Mouse (Mus musculus) hindbrain, embryonic 16.5 days (tissue): ENCODE results near the gene Myoc. TPM values are rescaled to one million over a fixed set of nuclear protein-coding genes. Genes with fewer than 3 reads are reported as not detected.
"Not testable (repeated sequence)": the region's sequence is repeated elsewhere in the genome, so short reads cannot be mapped to it uniquely, and the experiment has no call there.

Source experiments
- ATAC-seq: fragments of 200-750 bp; cut with Nextera tagmentation; 2 replicates; pipeline ENCODE4 v1.8.0; 2017; ENCODE audit warnings: moderate TSS enrichment, moderate library complexity
- H3K27ac ChIP-seq: fragments of 300-500 bp; sonication (generic); 2 replicates; pipeline ENCODE4 v1.5.1; 2014; ENCODE audit warnings: low read depth, mild to moderate bottlenecking, control low read depth, low read length, moderate library complexity
- H3K27me3 ChIP-seq: fragments of 300-500 bp; sonication (generic); replicated peaks from 2 replicates; pipeline ENCODE4 v1.6.1; 2014; ENCODE audit warnings: low read length; ENCODE audit not compliant: control insufficient read depth, insufficient read depth
- H3K36me3 ChIP-seq: fragments of 300-500 bp; sonication (generic); 2 replicates; pipeline ENCODE4 v1.6.1; 2014; ENCODE audit warnings: mild to moderate bottlenecking, low read length, moderate library complexity, mixed read lengths; ENCODE audit not compliant: control insufficient read depth, insufficient read depth
- H3K4me1 ChIP-seq: fragments of 300-500 bp; sonication (generic); 2 replicates; pipeline ENCODE4 v1.6.1; 2014; ENCODE audit warnings: low read depth, low read length; ENCODE audit not compliant: control insufficient read depth, insufficient read depth
- H3K4me2 ChIP-seq: fragments of 300-500 bp; sonication (generic); 2 replicates; pipeline ENCODE4 v1.6.1; 2014; ENCODE audit warnings: mild to moderate bottlenecking, low read length, control low read depth, moderate library complexity
- H3K4me3 ChIP-seq: fragments of 300-500 bp; sonication (generic); 2 replicates; pipeline ENCODE4 v1.5.1; 2014; ENCODE audit warnings: mild to moderate bottlenecking, low read length, control low read depth, moderate library complexity
- H3K9ac ChIP-seq: fragments of 300-500 bp; sonication (generic); 2 replicates; pipeline ENCODE4 v1.6.1; 2014; ENCODE audit warnings: low read depth, mild to moderate bottlenecking, control low read depth, low read length, moderate library complexity
- H3K9me3 ChIP-seq: fragments of 300-500 bp; sonication (generic); 2 replicates; pipeline ENCODE4 v1.6.1; 2014; ENCODE audit warnings: mild to moderate bottlenecking, low read length, moderate library complexity; ENCODE audit not compliant: control insufficient read depth
- WGBS: fragments of 180-500 bp; shearing (Covaris S2); extraction: QIAGEN DNeasy Blood & Tissue Kit; methylation state at CpG from one replicate; pipeline ENCODE4 v1.1.7; 2014; 5-methylcytosine and 5-hydroxymethylcytosine counted together
- polyA plus RNA-seq: library from polyadenylated mRNA; unstranded; fragments of >200 nt; fragmentation: Nextera tagmentation; extraction: Ambion mirVana; gene quantifications from 2 replicates; pipeline ENCODE4 v1.2.1, GENCODE M21; 2015

The Myoc gene
- polyA plus RNA-seq, 1 experiment from 2014 or later = 0.10 TPM

GRCm38 (mm10) chr1:162615511-162615910, 23.4 kb upstream of the Myoc start:
- H3K9ac ChIP-seq = no peak overlapping the region
- H3K4me2 ChIP-seq = no peak overlapping the region
- no peaks in the 10 kb centered on the region for H3K9me3 ChIP-seq
- no peaks in the 10 kb centered on the region for H3K27me3 ChIP-seq
- H3K36me3 ChIP-seq = no peaks in the 10 kb centered on the region
- peak; percentile 98 for ATAC-seq
- WGBS = 85% methylated on average over 1 of the region's 1 CpGs
- H3K4me1 ChIP-seq = no peaks in the 10 kb centered on the region
- H3K4me3 ChIP-seq = no peak overlapping the region
- H3K27ac ChIP-seq = no peak overlapping the region

GRCm38 (mm10) chr1:162620487-162620886, 18.5 kb upstream of the Myoc start:
- WGBS = 73% methylated on average over 4 of the region's 4 CpGs

GRCm38 (mm10) chr1:162623895-162624294, 15.1 kb upstream of the Myoc start:
- no peak overlapping the region for H3K9ac ChIP-seq
- no peak overlapping the region for H3K4me2 ChIP-seq
- no peaks in the 10 kb centered on the region for H3K27me3 ChIP-seq
- no peak overlapping the region for H3K27ac ChIP-seq
- ATAC-seq = peak; percentile 29; the same call in 1 of the 2 replicates
- H3K4me1 ChIP-seq = peaks cover 7% of the 10 kb centered on the region
- WGBS = 40% methylated on average over 4 of the region's 4 CpGs
- no peaks in the 10 kb centered on the region for H3K36me3 ChIP-seq
- H3K9me3 ChIP-seq = no peaks in the 10 kb centered on the region
- H3K4me3 ChIP-seq = no peak overlapping the region

More at GRCm38 (mm10) chr1:162620487-162620886, 18.5 kb upstream of the Myoc start:
- Histone ChIP-seq H3K27me3 (no peaks in the 10 kb centered on the region), H3K36me3 (no peaks in the 10 kb centered on the region), H3K4me3 (no peak overlapping the region), H3K4me2 (no peak overlapping the region), H3K9ac (no peak overlapping the region), H3K4me1 (peaks cover 7% of the 10 kb centered on the region), H3K9me3 (no peaks in the 10 kb centered on the region), H3K27ac (no peak overlapping the region)
- ATAC-seq = no peak

- Histone ChIP-seq H3K4me3 (no peak overlapping the region), H3K4me1 (peaks cover 7% of the 10 kb centered on the region), H3K9me3 (no peaks in the 10 kb centered on the region), H3K27ac (no peak overlapping the region), H3K4me2 (no peak overlapping the region), H3K36me3 (no peaks in the 10 kb centered on the region), H3K27me3 (no peaks in the 10 kb centered on the region), H3K9ac (no peak overlapping the region)
- WGBS = 35% methylated on average over 7 of the region's 7 CpGs
- peak; percentile 22; the same call in 1 of the 2 replicates for ATAC-seq
Observed at GRCm38 (mm10) chr1:162625229-162625628, 13.7 kb upstream of the Myoc start.

- WGBS = 69% methylated on average over 4 of the region's 4 CpGs
- H3K4me1 ChIP-seq, H3K4me2 ChIP-seq, H3K9me3 ChIP-seq, H3K27me3 ChIP-seq, H3K27ac ChIP-seq, H3K36me3 ChIP-seq, ATAC-seq, H3K9ac ChIP-seq, H3K4me3 ChIP-seq: not testable (repeated sequence)
Observed at GRCm38 (mm10) chr1:162627821-162628220, 11.1 kb upstream of the Myoc start.

- H3K36me3 ChIP-seq, H3K4me1 ChIP-seq, ATAC-seq, H3K9me3 ChIP-seq, H3K4me3 ChIP-seq, H3K4me2 ChIP-seq, H3K9ac ChIP-seq, H3K27ac ChIP-seq, H3K27me3 ChIP-seq: not testable (repeated sequence)
- WGBS = 96% methylated on average over 15 of the region's 15 CpGs
Observed at GRCm38 (mm10) chr1:162628326-162628725, 10.6 kb upstream of the Myoc start.

- not testable (repeated sequence) for H3K27me3 ChIP-seq, H3K9ac ChIP-seq, H3K27ac ChIP-seq, ATAC-seq, H3K9me3 ChIP-seq, H3K4me1 ChIP-seq, H3K4me3 ChIP-seq, H3K4me2 ChIP-seq, H3K36me3 ChIP-seq
- 65% methylated on average over 1 of the region's 1 CpGs for WGBS
Observed at GRCm38 (mm10) chr1:162635291-162635931, 3.5 kb upstream of the Myoc start.

GRCm38 (mm10) chr1:162636516-162636915, 2.4 kb upstream of the Myoc start:
- 70% methylated on average over 3 of the region's 3 CpGs for WGBS

GRCm38 (mm10) chr1:162638535-162638934, 420 bp upstream of the Myoc start:
- H3K4me1 ChIP-seq = no peaks in the 10 kb centered on the region
- 86% methylated on average over 4 of the region's 4 CpGs for WGBS

More at GRCm38 (mm10) chr1:162636516-162636915, 2.4 kb upstream of the Myoc start:
- H3K4me2 ChIP-seq = no peak overlapping the region
- H3K4me1 ChIP-seq = no peaks in the 10 kb centered on the region
- H3K27me3 ChIP-seq = no peaks in the 10 kb centered on the region
- no peak overlapping the region for H3K27ac ChIP-seq
- no peaks in the 10 kb centered on the region for H3K9me3 ChIP-seq
- no peak overlapping the region for H3K4me3 ChIP-seq
- H3K9ac ChIP-seq = no peak overlapping the region
- no peaks in the 10 kb centered on the region for H3K36me3 ChIP-seq
- ATAC-seq = no peak

More at GRCm38 (mm10) chr1:162638535-162638934, 420 bp upstream of the Myoc start:
- no peak overlapping the region for H3K4me2 ChIP-seq
- no peaks in the 10 kb centered on the region for H3K9me3 ChIP-seq
- H3K36me3 ChIP-seq = no peaks in the 10 kb centered on the region
- H3K4me3 ChIP-seq = no peak overlapping the region
- H3K9ac ChIP-seq = no peak overlapping the region
- H3K27me3 ChIP-seq = no peaks in the 10 kb centered on the region
- no peak for ATAC-seq
- no peak overlapping the region for H3K27ac ChIP-seq
